Mouse (Mus musculus): ENCODE data around the gene Adcy2.

DNA sequence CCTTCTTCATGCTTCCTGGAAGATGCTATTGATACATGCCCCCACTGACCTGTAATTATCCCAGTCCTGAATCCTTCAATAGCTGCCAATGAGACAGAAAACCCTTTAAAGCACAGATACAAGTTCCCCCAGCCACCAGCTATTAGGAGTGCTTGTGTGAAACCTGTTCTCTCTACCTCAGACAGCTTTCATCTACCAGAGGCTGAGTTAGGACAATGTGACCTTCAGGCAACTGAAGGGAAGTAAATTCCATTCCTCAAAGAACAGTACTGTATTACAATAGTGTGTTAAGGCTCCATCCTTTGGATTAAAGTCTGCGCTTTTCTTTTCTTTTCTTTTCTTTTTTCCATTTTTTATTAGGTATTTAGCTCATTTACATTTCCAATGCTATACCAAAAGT, 356.6 kb downstream of the Adcy2 start:
- TF ChIP-seq CTCF (IDR thresholded peaks at IDR 0.05; ENCODE audit: control insufficient read depth, insufficient read depth, low read length) (no peak), POLR2A (IDR thresholded peaks at IDR 0.05; ENCODE audit: borderline replicate concordance, control insufficient read depth, low read depth, low read length) (no peak)

All from bone marrow, adult 2 months (tissue).